Mouse (Mus musculus) midbrain, embryonic 14.5 days (tissue): ENCODE measurements at regions not wholly inside any gene's neighbourhood (a gene's known extent, or its start where the extent isn't known, plus 50 kb on each side); places are given as distances from the start of the nearest gene placed in this dataset.

Experiments
- ATAC-seq: fragments of 200-750 bp; cut with Nextera tagmentation; 2 replicates; pipeline ENCODE4 v1.8.0; 2017; ENCODE audit warnings: moderate number of reproducible peaks, moderate library complexity; ENCODE audit not compliant: low FRiP score, low TSS enrichment
- DNase-seq: peaks from one replicate; pipeline ENCODE4 v3.0.0-alpha.2; 2015
- H3K27ac ChIP-seq: fragments of 300-500 bp; sonication (generic); replicated peaks from 2 replicates; pipeline ENCODE4 v1.5.1; 2014; ENCODE audit warnings: mild to moderate bottlenecking, low read depth, low read length, moderate library complexity
- H3K27me3 ChIP-seq: fragments of 300-500 bp; sonication (generic); 2 replicates; pipeline ENCODE4 v1.6.1; 2014; ENCODE audit warnings: low read length, control low read depth, mixed read lengths; ENCODE audit not compliant: control insufficient read depth, insufficient read depth
- H3K36me3 ChIP-seq: fragments of 300-500 bp; sonication (generic); 2 replicates; pipeline ENCODE4 v1.6.1; 2014; ENCODE audit warnings: low read length, control low read depth; ENCODE audit not compliant: control insufficient read depth, insufficient read depth
- H3K4me1 ChIP-seq: fragments of 300-500 bp; sonication (generic); 2 replicates; pipeline ENCODE4 v1.6.1; 2014; ENCODE audit warnings: mild to moderate bottlenecking, antibody characterized with exemption, low read length, control low read depth; ENCODE audit not compliant: control insufficient read depth, insufficient read depth
- H3K4me2 ChIP-seq: fragments of 300-500 bp; sonication (generic); 2 replicates; pipeline ENCODE4 v1.6.1; 2014; ENCODE audit warnings: mild to moderate bottlenecking, low read length, moderate library complexity
- H3K4me3 ChIP-seq: fragments of 300-500 bp; sonication (generic); replicated peaks from 2 replicates; pipeline ENCODE4 v1.5.1; 2014; ENCODE audit warnings: low read depth, low read length
- H3K9ac ChIP-seq: fragments of 300-500 bp; sonication (generic); replicated peaks from 2 replicates; pipeline ENCODE4 v1.6.1; 2014; ENCODE audit warnings: mild to moderate bottlenecking, low read length, moderate library complexity
- H3K9me3 ChIP-seq: fragments of 300-500 bp; sonication (generic); 2 replicates; pipeline ENCODE4 v1.6.1; 2016; ENCODE audit warnings: low read length, control low read depth, mixed read lengths; ENCODE audit not compliant: control insufficient read depth
- WGBS: fragments of 180-500 bp; shearing (Covaris S2); extraction: QIAGEN DNeasy Blood & Tissue Kit; methylation state at CpG from one replicate; pipeline ENCODE4 v1.1.7; 2014; 5-methylcytosine and 5-hydroxymethylcytosine counted together

DNA sequence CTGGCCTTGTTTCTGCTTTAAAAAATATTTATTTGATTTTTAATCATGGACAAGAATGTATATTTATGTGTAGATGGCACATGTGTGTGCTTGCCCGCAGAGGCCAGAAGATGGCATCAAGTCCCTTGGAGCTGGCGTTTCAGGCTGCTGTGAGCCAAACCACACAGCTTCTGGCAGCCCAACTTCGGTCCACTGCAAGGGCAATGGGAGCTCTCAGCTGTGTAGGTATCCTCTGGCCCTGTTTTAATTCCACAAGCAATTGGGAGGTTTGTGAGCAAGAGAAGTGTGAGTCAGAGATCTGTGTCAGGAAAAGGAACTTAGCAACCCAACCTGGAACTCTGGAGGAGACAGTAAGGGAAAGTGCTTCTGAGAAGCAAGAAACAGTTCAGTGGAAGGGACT, 125.3 kb upstream of the Dnajc19 start:
- ATAC-seq, result no peak
- Histone ChIP-seq H3K27me3 (no peaks in the 10 kb centered on the region), H3K4me1 (no peaks in the 10 kb centered on the region), H3K9ac (no peak overlapping the region), H3K36me3 (no peaks in the 10 kb centered on the region), H3K9me3 (no peaks in the 10 kb centered on the region), H3K4me3 (no peak overlapping the region), H3K4me2 (no peak overlapping the region), H3K27ac (no peak overlapping the region)
- no peak for DNase-seq
- WGBS, result 94% methylated on average over 3 of the region's 3 CpGs

GRCm38 (mm10) chr3:34198228-34198627, 117.1 kb upstream of the Dnajc19 start:
- Histone ChIP-seq H3K4me3 (no peak overlapping the region), H3K9ac (no peak overlapping the region), H3K4me1 (peaks cover 8% of the 10 kb centered on the region), H3K27ac (no peak overlapping the region), H3K36me3 (no peaks in the 10 kb centered on the region), H3K27me3 (peaks cover 6% of the 10 kb centered on the region; the same call in 1 of the 2 replicates), H3K9me3 (no peaks in the 10 kb centered on the region), H3K4me2 (peak overlapping the region; percentile 20; the same call in 1 of the 2 replicates)
- 38% methylated on average over 8 of the region's 8 CpGs for WGBS
- peak; percentile 71 for DNase-seq
- 0 out of 2 replicates have a peak, but pooled peaks have one; percentile 12 for ATAC-seq

GRCm38 (mm10) chr3:34197163-34197455, 116.0 kb upstream of the Dnajc19 start:
- DNase-seq, result peak; percentile 27
- WGBS, result 20% methylated on average over 10 of the region's 10 CpGs
- peak overlapping the region; percentile 16; the same call in 1 of the 2 replicates for H3K27ac ChIP-seq

DNA sequence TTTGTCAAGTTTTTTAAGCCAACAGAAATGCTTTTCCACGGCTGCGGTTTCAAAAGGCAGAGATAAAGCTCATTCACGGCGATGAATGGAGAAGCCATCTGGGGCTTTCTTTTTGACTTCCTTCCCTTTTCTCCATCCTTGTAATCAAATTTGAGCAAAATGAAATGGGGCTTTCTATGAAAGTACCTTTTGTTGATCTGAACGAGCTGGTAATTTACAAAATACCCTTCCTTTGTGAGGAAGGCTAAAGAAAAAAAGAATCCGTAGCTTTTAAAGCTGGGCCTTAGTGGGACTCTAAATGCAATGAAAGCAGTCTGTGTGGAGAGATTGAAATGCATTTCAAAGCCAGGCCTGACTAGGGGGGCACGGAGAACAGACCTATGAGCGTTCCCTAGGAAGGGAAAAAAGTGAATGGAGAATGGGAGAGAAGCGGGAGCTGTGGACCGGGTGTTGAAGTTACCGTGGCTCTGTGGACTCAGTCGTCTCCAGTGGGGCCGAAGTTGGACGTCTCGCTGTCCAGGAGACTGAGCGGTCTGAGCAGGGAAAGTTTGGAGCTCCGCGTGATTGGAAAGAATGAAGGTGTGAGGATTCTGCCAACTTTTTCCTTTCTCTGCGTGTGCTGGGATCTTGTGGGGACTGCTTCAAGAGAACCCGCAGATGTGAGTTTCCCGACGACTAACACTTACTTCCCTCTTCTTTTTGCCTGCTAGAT, 115.5 kb upstream of the Dnajc19 start:
- H3K9ac ChIP-seq, result no peak overlapping the region

More at GRCm38 (mm10) chr3:34197163-34197455, 116.0 kb upstream of the Dnajc19 start:
- Histone ChIP-seq H3K4me3 (no peak overlapping the region; the same call in 1 of the 2 replicates), H3K4me2 (peak overlapping the region; percentile 41), H3K27me3 (peaks cover 6% of the 10 kb centered on the region; the same call in 1 of the 2 replicates), H3K36me3 (no peaks in the 10 kb centered on the region), H3K9me3 (no peaks in the 10 kb centered on the region), H3K9ac (no peak overlapping the region), H3K4me1 (peaks cover 8% of the 10 kb centered on the region)
- ATAC-seq, result no peak

GRCm38 (mm10) chr3:34195729-34196450, 114.8 kb upstream of the Dnajc19 start:
- peak; percentile 47; the same call in 1 of the 2 replicates for ATAC-seq

More for the DNA sequence above, 115.5 kb upstream of the Dnajc19 start:
- no peaks in the 10 kb centered on the region for H3K36me3 ChIP-seq
- peaks cover 6% of the 10 kb centered on the region; the same call in 1 of the 2 replicates for H3K27me3 ChIP-seq
- H3K4me2 ChIP-seq, result peak overlapping the region; percentile 41
- H3K4me3 ChIP-seq, result no peak overlapping the region; the same call in 1 of the 2 replicates
- peaks cover 8% of the 10 kb centered on the region for H3K4me1 ChIP-seq
- peak overlapping the region; percentile 16 for H3K27ac ChIP-seq
- no peaks in the 10 kb centered on the region for H3K9me3 ChIP-seq
- peak; percentile 14; the same call in 1 of the 2 replicates for ATAC-seq
- peak; percentile 60 for DNase-seq
- 15% methylated on average over 22 of the region's 22 CpGs for WGBS

DNA sequence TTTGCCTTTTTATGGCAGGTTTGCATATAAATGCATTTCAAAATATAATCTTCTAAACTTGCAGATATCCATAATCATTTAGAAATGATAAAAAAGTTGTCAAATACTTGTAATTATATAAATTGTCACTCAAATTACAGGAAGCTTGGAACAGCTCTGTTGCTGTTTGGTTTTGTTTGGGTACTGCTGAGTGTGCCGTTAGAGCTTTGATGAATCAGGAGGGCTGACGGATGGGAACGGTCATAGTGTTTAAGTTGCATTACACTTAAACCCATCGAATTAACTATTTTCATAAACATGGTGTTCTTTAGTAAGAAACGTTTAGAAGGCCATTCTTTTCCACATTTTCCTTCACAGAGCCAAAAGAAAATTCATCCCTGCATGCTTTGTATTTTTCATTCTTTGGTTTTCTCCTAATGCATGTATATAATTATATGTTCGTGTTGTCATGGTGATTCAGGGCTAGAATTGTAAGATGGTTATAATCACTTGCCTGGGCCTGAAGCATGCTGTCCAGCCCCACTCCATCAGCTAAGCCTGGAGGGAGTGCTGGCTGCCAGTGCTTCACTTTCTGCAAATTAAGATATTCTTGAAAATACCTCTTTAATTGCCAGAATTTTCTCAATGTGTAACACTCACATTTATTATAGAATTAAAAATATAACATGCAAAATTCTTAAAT, 92.4 kb upstream of the Dnajc19 start:
- DNase-seq (peak; percentile 47), ATAC-seq (no peak)
- Histone ChIP-seq H3K36me3 (no peaks in the 10 kb centered on the region), H3K27ac (no peak overlapping the region), H3K4me2 (no peak overlapping the region), H3K4me3 (no peak overlapping the region), H3K27me3 (no peaks in the 10 kb centered on the region), H3K9ac (no peak overlapping the region), H3K4me1 (no peaks in the 10 kb centered on the region), H3K9me3 (no peaks in the 10 kb centered on the region)
- WGBS, result 42% methylated on average over 6 of the region's 6 CpGs

More at GRCm38 (mm10) chr3:34195729-34196450, 114.8 kb upstream of the Dnajc19 start:
- Histone ChIP-seq H3K9ac (0 out of 2 replicates have a peak overlapping the region, but pooled peaks have one; percentile 16), H3K36me3 (no peaks in the 10 kb centered on the region), H3K4me1 (peaks cover 8% of the 10 kb centered on the region), H3K4me2 (peak overlapping the region; percentile 41), H3K4me3 (no peak overlapping the region; the same call in 1 of the 2 replicates), H3K27me3 (peaks cover 6% of the 10 kb centered on the region; the same call in 1 of the 2 replicates), H3K27ac (peak overlapping the region; percentile 55), H3K9me3 (no peaks in the 10 kb centered on the region)
- 23% methylated on average over 13 of the region's 13 CpGs for WGBS
- DNase-seq, result peak; percentile 63

GRCm38 (mm10) chr3:34172899-34173298, 91.8 kb upstream of the Dnajc19 start:
- no peaks in the 10 kb centered on the region for H3K9me3 ChIP-seq
- no peaks in the 10 kb centered on the region for H3K4me1 ChIP-seq
- H3K27ac ChIP-seq, result no peak overlapping the region
- WGBS, result 25% methylated on average over 4 of the region's 4 CpGs
- no peak overlapping the region for H3K4me3 ChIP-seq
- DNase-seq (no peak), ATAC-seq (no peak)
- no peaks in the 10 kb centered on the region for H3K27me3 ChIP-seq
- no peak overlapping the region for H3K4me2 ChIP-seq
- H3K9ac ChIP-seq, result no peak overlapping the region
- H3K36me3 ChIP-seq, result no peaks in the 10 kb centered on the region

DNA sequence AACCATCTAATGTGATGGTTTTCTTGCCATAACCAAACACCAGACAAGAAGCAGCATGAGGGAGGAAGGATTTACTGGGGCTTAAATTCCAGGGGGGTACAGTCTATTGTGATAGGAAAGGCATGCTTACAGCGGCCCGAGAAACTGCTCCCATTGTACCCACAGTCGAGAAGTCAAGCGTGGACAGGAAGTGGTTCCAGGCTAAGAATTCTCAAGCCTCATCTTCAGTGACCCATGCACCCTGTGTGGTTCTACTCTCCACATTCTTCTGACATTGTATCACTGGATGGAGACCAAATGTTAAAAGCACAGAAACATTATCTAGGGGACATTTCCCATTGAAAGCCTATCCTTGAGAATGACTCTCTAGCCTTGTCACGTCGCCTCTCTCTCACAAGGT, 90.8 kb upstream of the Dnajc19 start:
- no peak overlapping the region for H3K4me3 ChIP-seq
- H3K4me2 ChIP-seq, result no peak overlapping the region
- H3K36me3 ChIP-seq, result no peaks in the 10 kb centered on the region
- no peaks in the 10 kb centered on the region for H3K4me1 ChIP-seq
- 43% methylated on average over 6 of the region's 6 CpGs for WGBS
- no peak overlapping the region for H3K27ac ChIP-seq
- ATAC-seq (no peak), DNase-seq (no peak)
- H3K9me3 ChIP-seq, result no peaks in the 10 kb centered on the region
- no peak overlapping the region for H3K9ac ChIP-seq
- no peaks in the 10 kb centered on the region for H3K27me3 ChIP-seq
